Mouse (Mus musculus) erythroid progenitor cell, adult 5-6 weeks (primary cell): ENCODE data around the gene Eml6. TPM values are rescaled to one million over a fixed set of nuclear protein-coding genes. Genes with fewer than 3 reads are reported as not detected.

Source experiments
- ATAC-seq: replicated peaks from 2 replicates; pipeline ENCODE4 v1.8.0; 2016; ENCODE audit warnings: moderate number of reproducible peaks, mild to moderate bottlenecking, moderate TSS enrichment, inconsistent platforms; ENCODE audit not compliant: poor library complexity, low FRiP score, severe bottlenecking
- total RNA-seq, 2 experiments: library from RNA; stranded (forward) in 1 of 2; stranded (reverse) in 1 of 2; fragments of 150-400 nt in 1 of 2; fragments of 186-747, 209-891 nt in 1 of 2; gene quantifications; 2 replicates each; pipeline versions ENCODE4 v1.2.3 to v1.2.4; 2015 to 2017; ENCODE audit warnings: low replicate concordance in 2 of 2

The Eml6 gene
- total RNA-seq, 2 experiments from 2014 or later: 0.84 TPM; not detected in 1

- ATAC-seq: no peak
Measured at GRCm38 (mm10) chr11:29714789-29715188, 311.0 kb downstream of the Eml6 start.

DNA sequence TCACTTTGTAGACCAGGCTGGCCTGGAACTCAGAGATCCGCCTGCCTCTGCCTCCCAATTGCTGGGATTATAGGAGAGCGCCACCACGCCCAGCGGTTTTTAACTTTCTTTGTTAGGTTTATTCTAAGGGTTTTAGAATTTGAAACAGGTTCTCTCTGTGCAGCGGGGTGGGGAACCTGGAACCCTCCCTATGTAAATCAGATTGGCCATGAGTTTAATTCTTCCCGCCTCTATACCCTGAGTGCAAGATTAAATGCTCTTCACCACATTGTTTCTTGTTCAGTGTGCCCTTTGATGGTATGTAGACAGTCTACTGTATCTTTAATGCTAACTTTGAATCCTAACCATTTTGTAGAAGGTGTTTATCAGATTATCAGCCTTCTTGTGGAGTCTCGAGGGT lies 311.7 kb downstream of the Eml6 start:
- ATAC-seq: no peak

DNA sequence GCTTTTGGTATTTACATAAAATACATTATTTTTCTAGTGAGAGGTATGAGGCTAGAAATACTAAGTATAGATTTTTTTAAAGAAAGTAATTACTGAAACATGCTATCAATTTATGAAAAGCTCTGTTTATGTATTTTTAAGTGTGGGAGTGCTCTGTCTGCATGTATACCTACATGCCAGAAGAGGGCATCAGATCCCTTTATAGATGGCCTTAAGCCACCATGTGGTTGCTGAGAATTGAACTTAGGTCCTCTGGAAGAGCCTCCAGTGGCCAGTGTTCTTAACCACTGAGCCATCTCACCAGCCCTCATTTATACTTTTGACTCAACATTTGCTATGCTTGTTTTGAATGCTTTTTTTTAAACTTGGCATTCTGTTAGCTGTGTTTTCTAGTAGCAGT lies 316.3 kb downstream of the Eml6 start:
- ATAC-seq: no peak

GRCm38 (mm10) chr11:29706845-29707244 lies 319.0 kb downstream of the Eml6 start:
- ATAC-seq: no peak

DNA sequence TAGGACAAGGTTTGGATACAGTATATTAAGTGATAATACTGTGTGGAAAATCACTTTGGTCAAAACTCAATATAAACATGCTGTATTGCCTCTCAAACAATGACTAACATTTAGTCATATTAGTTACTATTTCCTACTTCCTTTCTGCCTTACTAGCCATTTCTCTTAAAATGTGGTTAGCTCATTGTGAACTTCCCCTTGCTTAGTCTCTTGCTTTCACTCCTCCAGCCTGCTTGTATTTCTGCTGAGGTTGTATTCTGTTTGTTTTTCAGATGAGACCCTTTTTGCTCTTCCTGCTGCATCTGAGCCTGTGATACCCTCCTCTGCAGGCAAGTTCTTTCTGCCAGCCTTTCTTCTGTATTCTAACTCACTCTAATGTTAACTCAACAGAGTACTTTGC lies 320.6 kb downstream of the Eml6 start:
- ATAC-seq: no peak

GRCm38 (mm10) chr11:29702721-29703120 lies 323.1 kb downstream of the Eml6 start:
- no peak for ATAC-seq

- no peak for ATAC-seq
Measured at GRCm38 (mm10) chr11:29694754-29695153, 331.1 kb downstream of the Eml6 start.

- peak; percentile 70 for ATAC-seq
Measured at GRCm38 (mm10) chr11:29693576-29694410, 332.0 kb downstream of the Eml6 start.

Other genes starting within 250 kb of the Eml6 start
- gene 4931440F15Rik, start 200.4 kb downstream of the Eml6 start, total RNA-seq (2015; ENCODE audit: low replicate concordance): not detected in 2 replicates
- not detected in 2 replicates for gene 4931440F15Rik, start 200.4 kb downstream of the Eml6 start, total RNA-seq (2017; ENCODE audit: low replicate concordance)
- gene Sptbn1, start 242.1 kb upstream of the Eml6 start, total RNA-seq (2015; ENCODE audit: low replicate concordance): 16.6 and 23.5 TPM in 2 replicates
- gene Sptbn1, start 242.1 kb upstream of the Eml6 start, total RNA-seq (2017; ENCODE audit: low replicate concordance): 13.2 and 14.6 TPM in 2 replicates